Mouse (Mus musculus): Measurements from ENCODE around the gene Tmem256. TPM values are rescaled to one million over a fixed set of nuclear protein-coding genes. Genes with fewer than 3 reads are reported as not detected.

Gene Tmem256
- polyA plus RNA-seq, 1 experiment from 2014 or later, result 272 TPM

- Histone ChIP-seq H3K27ac (ENCODE audit: low read length) (no peak overlapping the region), H3K4me1 (replicated peaks; ENCODE audit: control insufficient read depth, insufficient read depth, low read length) (no peaks in the 10 kb centered on the region), H3K9ac (replicated peaks; ENCODE audit: low read depth, low read length) (no peak overlapping the region), H3K9me3 (ENCODE audit: control insufficient read depth, low read length) (no peaks in the 10 kb centered on the region), H3K27me3 (replicated peaks; ENCODE audit: control insufficient read depth, insufficient read depth, low read length) (no peaks in the 10 kb centered on the region; the same call in 1 of the 2 replicates), H3K4me2 (ENCODE audit: low read length) (no peak overlapping the region), H3K36me3 (ENCODE audit: control insufficient read depth, insufficient read depth) (no peaks in the 10 kb centered on the region), H3K4me3 (replicated peaks; ENCODE audit: low read length) (no peak overlapping the region)
- no peak for ATAC-seq
- 37% methylated on average over 8 of the region's 8 CpGs for WGBS
These were observed 26.0 kb downstream of the Tmem256 start for GRCm38 (mm10) chr11:69864138-69864860.

- H3K36me3 ChIP-seq (ENCODE audit: control insufficient read depth, insufficient read depth), result no peaks in the 10 kb centered on the region
- H3K4me3 ChIP-seq (replicated peaks; ENCODE audit: low read length), result no peak overlapping the region
- H3K27ac ChIP-seq (ENCODE audit: low read length), result no peak overlapping the region
- no peaks in the 10 kb centered on the region for H3K4me1 ChIP-seq (replicated peaks; ENCODE audit: control insufficient read depth, insufficient read depth, low read length)
- 77% methylated on average over 9 of the region's 9 CpGs for WGBS
- no peak for ATAC-seq
- H3K27me3 ChIP-seq (replicated peaks; ENCODE audit: control insufficient read depth, insufficient read depth, low read length), result no peaks in the 10 kb centered on the region; the same call in 1 of the 2 replicates
- no peaks in the 10 kb centered on the region for H3K9me3 ChIP-seq (ENCODE audit: control insufficient read depth, low read length)
- H3K9ac ChIP-seq (replicated peaks; ENCODE audit: low read depth, low read length), result no peak overlapping the region
- no peak overlapping the region for H3K4me2 ChIP-seq (ENCODE audit: low read length)
These were observed 27.2 kb downstream of the Tmem256 start for GRCm38 (mm10) chr11:69865561-69865960.

GRCm38 (mm10) chr11:69867335-69867734 is 29.0 kb downstream of the Tmem256 start:
- H3K27me3 ChIP-seq (replicated peaks; ENCODE audit: control insufficient read depth, insufficient read depth, low read length), result no peaks in the 10 kb centered on the region; the same call in 1 of the 2 replicates
- no peak overlapping the region for H3K9ac ChIP-seq (replicated peaks; ENCODE audit: low read depth, low read length)
- H3K4me1 ChIP-seq (replicated peaks; ENCODE audit: control insufficient read depth, insufficient read depth, low read length), result no peaks in the 10 kb centered on the region
- no peak overlapping the region for H3K4me3 ChIP-seq (replicated peaks; ENCODE audit: low read length)
- no peak for ATAC-seq
- H3K36me3 ChIP-seq (ENCODE audit: control insufficient read depth, insufficient read depth), result no peaks in the 10 kb centered on the region
- no peak overlapping the region for H3K4me2 ChIP-seq (ENCODE audit: low read length)
- H3K9me3 ChIP-seq (ENCODE audit: control insufficient read depth, low read length), result no peaks in the 10 kb centered on the region
- WGBS, result 70% methylated on average over 9 of the region's 9 CpGs
- H3K27ac ChIP-seq (ENCODE audit: low read length), result no peak overlapping the region

- 98% methylated on average over 2 of the region's 2 CpGs for WGBS
- no peak overlapping the region for H3K4me3 ChIP-seq (replicated peaks; ENCODE audit: low read length)
- H3K9me3 ChIP-seq (ENCODE audit: control insufficient read depth, low read length), result no peaks in the 10 kb centered on the region
- no peaks in the 10 kb centered on the region; the same call in 1 of the 2 replicates for H3K27me3 ChIP-seq (replicated peaks; ENCODE audit: control insufficient read depth, insufficient read depth, low read length)
- no peaks in the 10 kb centered on the region for H3K36me3 ChIP-seq (ENCODE audit: control insufficient read depth, insufficient read depth)
- H3K4me2 ChIP-seq (ENCODE audit: low read length), result no peak overlapping the region
- ATAC-seq, result no peak
- H3K4me1 ChIP-seq (replicated peaks; ENCODE audit: control insufficient read depth, insufficient read depth, low read length), result no peaks in the 10 kb centered on the region
- H3K9ac ChIP-seq (replicated peaks; ENCODE audit: low read depth, low read length), result no peak overlapping the region
- no peak overlapping the region for H3K27ac ChIP-seq (ENCODE audit: low read length)
These were observed 32.2 kb downstream of the Tmem256 start for GRCm38 (mm10) chr11:69870289-69871069.

GRCm38 (mm10) chr11:69871822-69872221 is 33.5 kb downstream of the Tmem256 start:
- Histone ChIP-seq H3K27me3 (replicated peaks; ENCODE audit: control insufficient read depth, insufficient read depth, low read length) (no peaks in the 10 kb centered on the region; the same call in 1 of the 2 replicates), H3K4me3 (replicated peaks; ENCODE audit: low read length) (no peak overlapping the region)
- no peak for ATAC-seq

GRCm38 (mm10) chr11:69872451-69872850 is 34.1 kb downstream of the Tmem256 start:
- Histone ChIP-seq H3K27me3 (replicated peaks; ENCODE audit: control insufficient read depth, insufficient read depth, low read length) (no peaks in the 10 kb centered on the region; the same call in 1 of the 2 replicates), H3K27ac (ENCODE audit: low read length) (no peak overlapping the region), H3K4me2 (ENCODE audit: low read length) (no peak overlapping the region), H3K4me1 (replicated peaks; ENCODE audit: control insufficient read depth, insufficient read depth, low read length) (0 out of 2 replicates have a peak, but pooled peaks cover 3% of the 10 kb centered on the region), H3K9me3 (ENCODE audit: control insufficient read depth, low read length) (no peaks in the 10 kb centered on the region), H3K4me3 (replicated peaks; ENCODE audit: low read length) (no peak overlapping the region), H3K36me3 (ENCODE audit: control insufficient read depth, insufficient read depth) (no peaks in the 10 kb centered on the region), H3K9ac (replicated peaks; ENCODE audit: low read depth, low read length) (no peak overlapping the region)
- WGBS, result 84% methylated on average over 4 of the region's 4 CpGs
- no peak for ATAC-seq

More at GRCm38 (mm10) chr11:69871822-69872221, 33.5 kb downstream of the Tmem256 start:
- WGBS, result 89% methylated on average over 7 of the region's 7 CpGs
- Histone ChIP-seq H3K27ac (ENCODE audit: low read length) (no peak overlapping the region), H3K4me2 (ENCODE audit: low read length) (no peak overlapping the region), H3K4me1 (replicated peaks; ENCODE audit: control insufficient read depth, insufficient read depth, low read length) (no peaks in the 10 kb centered on the region), H3K9ac (replicated peaks; ENCODE audit: low read depth, low read length) (no peak overlapping the region), H3K36me3 (ENCODE audit: control insufficient read depth, insufficient read depth) (no peaks in the 10 kb centered on the region), H3K9me3 (ENCODE audit: control insufficient read depth, low read length) (no peaks in the 10 kb centered on the region)

GRCm38 (mm10) chr11:69876186-69876585 is 37.9 kb downstream of the Tmem256 start:
- H3K9ac ChIP-seq (replicated peaks; ENCODE audit: low read depth, low read length), result no peak overlapping the region
- no peak for ATAC-seq
- no peak overlapping the region for H3K27ac ChIP-seq (ENCODE audit: low read length)
- no peaks in the 10 kb centered on the region for H3K9me3 ChIP-seq (ENCODE audit: control insufficient read depth, low read length)
- no peak overlapping the region for H3K4me2 ChIP-seq (ENCODE audit: low read length)
- no peaks in the 10 kb centered on the region for H3K36me3 ChIP-seq (ENCODE audit: control insufficient read depth, insufficient read depth)
- 74% methylated on average over 7 of the region's 7 CpGs for WGBS
- peaks cover 11% of the 10 kb centered on the region for H3K4me1 ChIP-seq (replicated peaks; ENCODE audit: control insufficient read depth, insufficient read depth, low read length)
- H3K27me3 ChIP-seq (replicated peaks; ENCODE audit: control insufficient read depth, insufficient read depth, low read length), result peaks cover 2% of the 10 kb centered on the region; the same call in 1 of the 2 replicates
- no peak overlapping the region for H3K4me3 ChIP-seq (replicated peaks; ENCODE audit: low read length)

GRCm38 (mm10) chr11:69876867-69877266 is 38.6 kb downstream of the Tmem256 start:
- Histone ChIP-seq H3K36me3 (ENCODE audit: control insufficient read depth, insufficient read depth) (no peaks in the 10 kb centered on the region), H3K27ac (ENCODE audit: low read length) (no peak overlapping the region), H3K9ac (replicated peaks; ENCODE audit: low read depth, low read length) (no peak overlapping the region), H3K4me2 (ENCODE audit: low read length) (peak overlapping the region; percentile 24), H3K4me3 (replicated peaks; ENCODE audit: low read length) (no peak overlapping the region), H3K4me1 (replicated peaks; ENCODE audit: control insufficient read depth, insufficient read depth, low read length) (peaks cover 16% of the 10 kb centered on the region), H3K9me3 (ENCODE audit: control insufficient read depth, low read length) (no peaks in the 10 kb centered on the region), H3K27me3 (replicated peaks; ENCODE audit: control insufficient read depth, insufficient read depth, low read length) (peaks cover 3% of the 10 kb centered on the region; the same call in 1 of the 2 replicates)
- ATAC-seq, result peak; percentile 45; the same call in 1 of the 2 replicates
- 3% methylated on average over 12 of the region's 12 CpGs for WGBS

- 83% methylated on average over 11 of the region's 11 CpGs for WGBS
- no peak within 1 kb of the TSS for H3K4me3 ChIP-seq (replicated peaks; ENCODE audit: low read length)
- H3K4me2 ChIP-seq (ENCODE audit: low read length), result peak within 1 kb of the TSS; percentile 24
- no peaks in the 10 kb centered on the region for H3K9me3 ChIP-seq (ENCODE audit: control insufficient read depth, low read length)
- no peak within 1 kb of the TSS for H3K9ac ChIP-seq (replicated peaks; ENCODE audit: low read depth, low read length)
- ATAC-seq, result no peak
- H3K27me3 ChIP-seq (replicated peaks; ENCODE audit: control insufficient read depth, insufficient read depth, low read length), result peaks cover 5% of the 10 kb centered on the region; the same call in 1 of the 2 replicates
- H3K27ac ChIP-seq (ENCODE audit: low read length), result no peak within 1 kb of the TSS
- H3K4me1 ChIP-seq (replicated peaks; ENCODE audit: control insufficient read depth, insufficient read depth, low read length), result peaks cover 16% of the 10 kb centered on the region
- no peaks in the 10 kb centered on the region for H3K36me3 ChIP-seq (ENCODE audit: control insufficient read depth, insufficient read depth)
These were observed 39.6 kb downstream of the Tmem256 start, which contains the start of gene Tmem95 for GRCm38 (mm10) chr11:69877878-69878277. Gene Tmem95 (minus strand): TSS chr11:69878018.
